Mouse (Mus musculus): ENCODE measurements around the gene Zbtb4. TPM values are rescaled to one million over a fixed set of nuclear protein-coding genes. Genes with fewer than 3 reads are reported as not detected.
A peak's percentile ranks its signal among the peaks of the same experiment; 100 is the strongest.

The Zbtb4 gene
- polyA plus RNA-seq, 1 experiment: 9.4 TPM

DNA sequence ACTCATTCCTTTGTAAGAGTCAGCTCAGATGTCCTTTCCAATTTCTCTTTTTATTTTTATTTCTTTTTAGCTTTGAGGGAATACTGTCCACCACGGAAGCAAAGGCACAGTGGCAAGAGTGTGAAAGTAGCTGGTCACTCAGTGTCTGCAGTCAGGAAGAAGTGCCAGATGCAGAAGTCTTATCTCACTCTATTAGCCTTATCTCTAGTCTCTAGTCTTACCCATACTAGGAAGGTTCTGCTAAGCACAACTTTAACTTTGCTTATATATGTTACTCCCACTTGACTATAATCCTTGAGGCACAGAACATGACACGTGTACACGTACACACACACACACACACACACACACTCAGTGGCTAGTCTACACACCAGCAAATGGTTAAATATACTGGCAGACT, 14.1 kb upstream of the Zbtb4 start:
- Histone ChIP-seq H3K79me2 (ENCODE audit: control insufficient read depth, insufficient read depth) (peaks cover 88% of the 10 kb centered on the region), H3K27me3 (ENCODE audit: control insufficient read depth, insufficient read depth, insufficient read length) (no peaks in the 10 kb centered on the region), H3ac (ENCODE audit: control insufficient read depth, insufficient read length) (no peak overlapping the region), H3K4me3 (no peak overlapping the region), H3K36me3 (ENCODE audit: control insufficient read depth, insufficient read depth) (peaks cover 10% of the 10 kb centered on the region), H3K4me2 (ENCODE audit: low read depth) (peak overlapping the region; percentile 51)
- TF ChIP-seq POLR2AphosphoS2 (IDR thresholded peaks at IDR 0.05; ENCODE audit: insufficient read length, low read depth) (no peak), MYOG (IDR thresholded peaks at IDR 0.05; ENCODE audit: control insufficient read depth in 1 of 3, insufficient read depth in 1 of 3, insufficient read length in 2 of 3, low read depth in 2 of 3) (no peak), E2F4 (IDR thresholded peaks at IDR 0.05; ENCODE audit: insufficient read depth) (no peak), USF1 (IDR thresholded peaks at IDR 0.05; ENCODE audit: low read depth) (no peak), TCF3 (IDR thresholded peaks at IDR 0.05; ENCODE audit: insufficient read length, low read depth) (no peak), CEBPB (IDR thresholded peaks at IDR 0.05; ENCODE audit: insufficient read depth, poor library complexity, severe bottlenecking) (no peak), TCF12 (IDR thresholded peaks at IDR 0.05; ENCODE audit: insufficient read depth, poor library complexity, severe bottlenecking) (no peak), MAX (IDR thresholded peaks at IDR 0.05; ENCODE audit: low read depth) (no peak), MYOD1 (IDR thresholded peaks at IDR 0.05; ENCODE audit: control insufficient read depth in 1 of 3, insufficient read length in 2 of 3, low read depth in 2 of 3) (no peak), REST (IDR thresholded peaks at IDR 0.05; ENCODE audit: insufficient read depth, insufficient read length) (no peak), POLR2A (IDR thresholded peaks at IDR 0.05; ENCODE audit: insufficient read length, low read depth) (no peak), SRF (IDR thresholded peaks at IDR 0.05; ENCODE audit: control insufficient read depth, insufficient read length, low read depth) (no peak)

DNA sequence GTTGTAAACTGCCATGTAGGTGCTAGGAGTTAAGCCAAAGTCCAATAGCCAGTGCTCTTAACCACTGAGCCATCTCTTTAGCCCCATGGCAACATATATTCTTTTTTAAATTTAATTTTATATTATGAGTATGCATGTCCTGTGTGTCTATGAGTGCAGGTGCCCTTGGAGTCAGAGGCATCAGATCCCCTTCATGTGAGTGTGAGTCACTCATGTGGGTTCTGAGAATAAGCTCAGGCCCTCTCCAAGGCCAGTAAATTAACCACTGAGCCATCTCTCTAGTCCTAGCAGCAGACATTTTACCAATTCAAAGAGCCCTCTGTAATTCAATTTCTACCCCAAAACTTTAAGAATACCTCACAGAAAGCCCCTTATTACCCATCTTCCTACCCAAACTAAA, 13.0 kb upstream of the Zbtb4 start:
- Histone ChIP-seq H3ac (ENCODE audit: control insufficient read depth, insufficient read length) (no peak overlapping the region), H3K36me3 (ENCODE audit: control insufficient read depth, insufficient read depth) (no peaks in the 10 kb centered on the region), H3K27me3 (ENCODE audit: control insufficient read depth, insufficient read depth, insufficient read length) (no peaks in the 10 kb centered on the region), H3K79me2 (ENCODE audit: control insufficient read depth, insufficient read depth) (peaks cover 98% of the 10 kb centered on the region), H3K4me2 (ENCODE audit: low read depth) (peak overlapping the region; percentile 65), H3K4me3 (no peak overlapping the region)
- TF ChIP-seq POLR2AphosphoS2 (IDR thresholded peaks at IDR 0.05; ENCODE audit: insufficient read length, low read depth): no peak
- no peak for TF ChIP-seq MAX (IDR thresholded peaks at IDR 0.05; ENCODE audit: low read depth)
- TF ChIP-seq E2F4 (IDR thresholded peaks at IDR 0.05; ENCODE audit: insufficient read depth): no peak
- no peak for TF ChIP-seq TCF12 (IDR thresholded peaks at IDR 0.05; ENCODE audit: insufficient read depth, poor library complexity, severe bottlenecking)

DNA sequence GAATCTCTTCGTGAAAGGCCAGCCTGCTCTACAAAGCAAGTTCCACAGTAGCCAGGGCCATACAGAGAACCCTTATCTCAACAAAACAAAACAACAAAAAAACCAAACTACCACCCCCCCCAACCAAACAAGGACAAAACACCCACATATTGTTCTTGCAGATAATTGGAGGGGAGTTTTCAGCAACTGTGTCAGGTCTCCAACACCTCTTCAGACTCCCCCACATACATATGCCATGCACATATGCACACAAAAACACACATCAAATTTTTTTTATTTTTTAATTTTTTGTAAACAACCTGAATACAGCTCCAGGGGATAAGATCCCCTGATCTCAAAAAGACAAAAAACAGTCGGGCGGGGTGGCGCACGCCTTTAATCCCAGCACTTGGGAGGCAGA, 11.5 kb upstream of the Zbtb4 start:
- Histone ChIP-seq H3K79me2 (ENCODE audit: control insufficient read depth, insufficient read depth) (peaks cover 88% of the 10 kb centered on the region), H3K4me3 (no peak overlapping the region), H3K36me3 (ENCODE audit: control insufficient read depth, insufficient read depth) (no peaks in the 10 kb centered on the region), H3K4me2 (ENCODE audit: low read depth) (peak overlapping the region; percentile 99), H3K27me3 (ENCODE audit: control insufficient read depth, insufficient read depth, insufficient read length) (no peaks in the 10 kb centered on the region), H3ac (ENCODE audit: control insufficient read depth, insufficient read length) (no peak overlapping the region)
- TF ChIP-seq POLR2AphosphoS2 (IDR thresholded peaks at IDR 0.05; ENCODE audit: insufficient read length, low read depth): no peak
- no peak for TF ChIP-seq USF1 (IDR thresholded peaks at IDR 0.05; ENCODE audit: low read depth)
- TF ChIP-seq TCF3 (IDR thresholded peaks at IDR 0.05; ENCODE audit: insufficient read length, low read depth): no peak
- TF ChIP-seq MYOD1 (IDR thresholded peaks at IDR 0.05; ENCODE audit: control insufficient read depth in 1 of 3, insufficient read length in 2 of 3, low read depth in 2 of 3): no peak
- no peak for TF ChIP-seq POLR2A (IDR thresholded peaks at IDR 0.05; ENCODE audit: insufficient read length, low read depth)
- no peak for TF ChIP-seq SRF (IDR thresholded peaks at IDR 0.05; ENCODE audit: control insufficient read depth, insufficient read length, low read depth)

DNA sequence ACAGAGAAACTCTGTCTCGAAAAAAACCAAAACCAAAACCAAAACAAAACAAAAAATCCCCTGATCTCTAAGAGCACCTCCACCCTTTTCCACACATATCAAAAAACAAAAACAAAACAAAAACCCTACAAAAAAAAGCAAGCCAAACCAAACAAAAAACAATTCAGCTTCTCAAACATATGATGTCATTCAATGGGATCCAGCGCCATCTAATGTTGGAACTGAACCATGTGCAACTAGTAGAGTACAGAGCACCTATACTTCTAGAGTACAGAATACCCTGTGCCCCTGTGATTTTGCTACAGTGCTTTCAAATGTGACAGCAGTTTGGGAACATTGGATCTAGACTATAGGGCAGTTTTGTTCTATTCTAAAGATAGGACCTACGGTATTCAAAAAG, 11.0 kb upstream of the Zbtb4 start:
- Histone ChIP-seq H3ac (ENCODE audit: control insufficient read depth, insufficient read length) (no peak overlapping the region), H3K36me3 (ENCODE audit: control insufficient read depth, insufficient read depth) (no peaks in the 10 kb centered on the region), H3K79me2 (ENCODE audit: control insufficient read depth, insufficient read depth) (peaks cover 83% of the 10 kb centered on the region), H3K4me3 (no peak overlapping the region), H3K4me2 (ENCODE audit: low read depth) (peak overlapping the region; percentile 99), H3K27me3 (ENCODE audit: control insufficient read depth, insufficient read depth, insufficient read length) (no peaks in the 10 kb centered on the region)
- no peak for TF ChIP-seq MAX (IDR thresholded peaks at IDR 0.05; ENCODE audit: low read depth)
- TF ChIP-seq MYOG (IDR thresholded peaks at IDR 0.05; ENCODE audit: control insufficient read depth in 1 of 3, insufficient read depth in 1 of 3, insufficient read length in 2 of 3, low read depth in 2 of 3): no peak
- TF ChIP-seq MYOD1 (IDR thresholded peaks at IDR 0.05; ENCODE audit: control insufficient read depth in 1 of 3, insufficient read length in 2 of 3, low read depth in 2 of 3): no peak
- TF ChIP-seq TCF3 (IDR thresholded peaks at IDR 0.05; ENCODE audit: insufficient read length, low read depth): no peak
- TF ChIP-seq POLR2AphosphoS2 (IDR thresholded peaks at IDR 0.05; ENCODE audit: insufficient read length, low read depth): no peak
- no peak for TF ChIP-seq SRF (IDR thresholded peaks at IDR 0.05; ENCODE audit: control insufficient read depth, insufficient read length, low read depth)
- no peak for TF ChIP-seq CEBPB (IDR thresholded peaks at IDR 0.05; ENCODE audit: insufficient read depth, poor library complexity, severe bottlenecking)
- no peak for TF ChIP-seq E2F4 (IDR thresholded peaks at IDR 0.05; ENCODE audit: insufficient read depth)

DNA sequence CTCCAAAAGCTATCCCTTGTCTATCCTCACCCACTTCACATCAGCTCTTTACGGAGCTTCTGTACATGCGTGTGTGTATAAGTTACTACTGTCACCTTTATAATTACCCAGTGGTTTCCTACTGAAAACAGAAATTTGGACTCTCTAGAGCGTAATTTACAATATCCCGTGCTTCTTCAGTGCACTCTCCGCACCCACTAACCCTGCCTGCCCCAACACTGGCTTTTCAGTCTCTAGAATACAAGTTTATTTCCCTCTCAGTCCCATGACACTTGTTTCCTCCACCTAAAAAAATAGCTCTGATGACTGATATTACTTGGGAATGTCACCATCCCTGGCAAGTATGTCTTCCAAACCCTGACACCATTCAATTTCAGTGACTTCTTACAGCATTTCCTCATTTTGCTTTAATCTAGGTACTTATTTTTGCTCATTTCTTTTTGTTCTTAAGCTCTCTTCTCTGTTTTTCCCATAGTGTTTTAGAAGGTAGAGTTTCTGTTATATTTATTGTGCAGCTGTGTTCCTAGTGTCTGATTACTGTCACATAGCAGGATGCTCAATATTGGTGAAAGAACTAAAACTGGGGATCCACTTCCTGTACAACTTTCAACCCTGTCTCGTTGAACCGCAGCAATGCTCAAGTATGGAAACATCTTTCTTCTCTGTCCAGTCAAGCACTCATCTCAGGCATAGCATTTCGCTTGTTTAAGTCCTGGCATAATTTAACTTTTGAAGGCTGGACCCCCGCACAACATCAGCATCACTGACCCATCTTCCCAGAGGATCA, 8.2 kb upstream of the Zbtb4 start:
- H3K79me2 ChIP-seq (ENCODE audit: control insufficient read depth, insufficient read depth): peaks cover 55% of the 10 kb centered on the region
- peak overlapping the region; percentile 61 for H3K4me3 ChIP-seq
- H3ac ChIP-seq (ENCODE audit: control insufficient read depth, insufficient read length): peak overlapping the region; percentile 34
- H3K36me3 ChIP-seq (ENCODE audit: control insufficient read depth, insufficient read depth): no peaks in the 10 kb centered on the region
- H3K27me3 ChIP-seq (ENCODE audit: control insufficient read depth, insufficient read depth, insufficient read length): no peaks in the 10 kb centered on the region
- H3K4me2 ChIP-seq (ENCODE audit: low read depth): peak overlapping the region; percentile 99
- TF ChIP-seq POLR2A (IDR thresholded peaks at IDR 0.05; ENCODE audit: insufficient read length, low read depth) (no peak), MYOD1 (IDR thresholded peaks at IDR 0.05; ENCODE audit: control insufficient read depth in 1 of 3, insufficient read length in 2 of 3, low read depth in 2 of 3) (no peak), E2F4 (IDR thresholded peaks at IDR 0.05; ENCODE audit: insufficient read depth) (no peak), POLR2AphosphoS2 (IDR thresholded peaks at IDR 0.05; ENCODE audit: insufficient read length, low read depth) (no peak)

Measured in myocyte (in vitro differentiated cells).